Mouse (Mus musculus) midbrain, postnatal 0 days (tissue): Measurements from ENCODE around the gene Eif2b4. TPM values are rescaled to one million over a fixed set of nuclear protein-coding genes. Genes with fewer than 3 reads are reported as not detected.

Experiments used
- ATAC-seq: fragments of 200-750 bp; cut with Nextera tagmentation; 2 replicates; pipeline ENCODE4 v1.8.0; 2017; ENCODE audit warnings: moderate number of reproducible peaks, mild to moderate bottlenecking, moderate TSS enrichment, moderate library complexity; ENCODE audit not compliant: low FRiP score
- DNase-seq: peaks from one replicate; pipeline ENCODE4 v3.0.0-alpha.2; 2015; ENCODE audit warnings: low spot score
- H3K27ac ChIP-seq: fragments of 300-500 bp; sonication (generic); 2 replicates; pipeline ENCODE4 v1.5.1; 2014; ENCODE audit warnings: low read depth, mild to moderate bottlenecking, low read length, mixed read lengths
- H3K27me3 ChIP-seq: fragments of 300-500 bp; sonication (generic); 2 replicates; pipeline ENCODE4 v1.6.1; 2014; ENCODE audit warnings: low read length, control low read depth, mixed read lengths; ENCODE audit not compliant: insufficient read depth
- H3K36me3 ChIP-seq: fragments of 300-500 bp; sonication (generic); 2 replicates; pipeline ENCODE4 v1.6.1; 2014; ENCODE audit warnings: low read length, control low read depth, mixed read lengths; ENCODE audit not compliant: insufficient read depth
- H3K4me1 ChIP-seq: fragments of 300-500 bp; sonication (generic); 2 replicates; pipeline ENCODE4 v1.6.1; 2014; ENCODE audit warnings: mild to moderate bottlenecking, control low read depth, antibody characterized with exemption, low read length, mixed read lengths; ENCODE audit not compliant: insufficient read depth
- H3K4me2 ChIP-seq: fragments of 300-500 bp; sonication (generic); 2 replicates; pipeline ENCODE4 v1.6.1; 2014; ENCODE audit warnings: low read depth, mild to moderate bottlenecking, low read length, mixed read lengths; ENCODE audit not compliant: poor library complexity, severe bottlenecking
- H3K4me3 ChIP-seq: fragments of 300-500 bp; sonication (generic); 2 replicates; pipeline ENCODE4 v1.5.1; 2014; ENCODE audit warnings: low read depth, mild to moderate bottlenecking, low read length, moderate library complexity
- H3K9ac ChIP-seq: fragments of 300-500 bp; sonication (generic); replicated peaks from 2 replicates; pipeline ENCODE4 v1.6.1; 2014; ENCODE audit warnings: mild to moderate bottlenecking, low read length, moderate library complexity, mixed read lengths; ENCODE audit not compliant: poor library complexity, severe bottlenecking
- H3K9me3 ChIP-seq: fragments of 300-500 bp; sonication (generic); 2 replicates; pipeline ENCODE4 v1.6.1; 2016; ENCODE audit warnings: low read length, control low read depth
- CTCF ChIP-seq: IDR thresholded peaks from 2 replicates; pipeline ENCODE4 v1.5.1; 2016; ENCODE audit warnings: antibody characterized with exemption, mild to moderate bottlenecking
- WGBS: fragments of 180-500 bp; shearing (Covaris S2); extraction: QIAGEN DNeasy Blood & Tissue Kit; methylation state at CpG from one replicate; pipeline ENCODE4 v1.1.7; 2014; 5-methylcytosine and 5-hydroxymethylcytosine counted together
- polyA plus RNA-seq: library from polyadenylated mRNA; unstranded; fragments of >200 nt; fragmentation: Nextera tagmentation; extraction: Ambion mirVana; gene quantifications from 2 replicates; pipeline ENCODE4 v1.2.1, GENCODE M21; 2015
- total RNA-seq: library from RNA; depleted of rRNA; stranded (reverse); fragments of >200 nt; gene quantifications from 2 replicates; pipeline ENCODE4 v1.2.3, GENCODE M21; 2014

Eif2b4 gene
- total and polyA plus RNA-seq, 2 experiments from 2014 or later: 34.0 to 84.3 TPM

- no peak for ATAC-seq
Observed at GRCm38 (mm10) chr5:31222696-31223095, 29.5 kb upstream of the Eif2b4 start.

GRCm38 (mm10) chr5:31221304-31221945 is 28.2 kb upstream of the Eif2b4 start:
- 9% methylated on average over 11 of the region's 11 CpGs for WGBS
- peak overlapping the region; percentile 90 for H3K9ac ChIP-seq
- DNase-seq: peak; percentile 88
- peak; percentile 81 for TF ChIP-seq CTCF
- H3K27ac ChIP-seq: peak overlapping the region; percentile 96
- no peaks in the 10 kb centered on the region for H3K4me1 ChIP-seq
- ATAC-seq: peak; percentile 42
- H3K9me3 ChIP-seq: no peaks in the 10 kb centered on the region
- H3K4me3 ChIP-seq: peak overlapping the region; percentile 98
- H3K4me2 ChIP-seq: peak overlapping the region; percentile 78
- no peaks in the 10 kb centered on the region for H3K36me3 ChIP-seq
- no peaks in the 10 kb centered on the region for H3K27me3 ChIP-seq

More at GRCm38 (mm10) chr5:31222696-31223095, 29.5 kb upstream of the Eif2b4 start:
- no peaks in the 10 kb centered on the region for H3K27me3 ChIP-seq
- no peak overlapping the region for H3K27ac ChIP-seq
- H3K9me3 ChIP-seq: no peaks in the 10 kb centered on the region
- no peak for DNase-seq
- H3K9ac ChIP-seq: no peak overlapping the region
- no peak for TF ChIP-seq CTCF
- WGBS: 95% methylated on average over 9 of the region's 9 CpGs
- no peaks in the 10 kb centered on the region for H3K36me3 ChIP-seq
- no peak overlapping the region for H3K4me2 ChIP-seq
- H3K4me3 ChIP-seq: no peak overlapping the region
- H3K4me1 ChIP-seq: no peaks in the 10 kb centered on the region

- Histone ChIP-seq H3K9ac (peak within 1 kb of the TSS; percentile 90), H3K27ac (peak within 1 kb of the TSS; percentile 96), H3K4me3 (peak within 1 kb of the TSS; percentile 98), H3K27me3 (no peaks in the 10 kb centered on the region), H3K9me3 (no peaks in the 10 kb centered on the region), H3K4me2 (peak within 1 kb of the TSS; percentile 78), H3K4me1 (no peaks in the 10 kb centered on the region), H3K36me3 (no peaks in the 10 kb centered on the region)
- under 1% methylated on average over 69 of the region's 70 CpGs for WGBS
- ATAC-seq (peak; percentile 95), DNase-seq (peak; percentile 98)
- no peak; the same call in 1 of the 2 replicates for TF ChIP-seq CTCF
Observed at GRCm38 (mm10) chr5:31220448-31221303, 27.4 kb upstream of the Eif2b4 start, which contains the start of gene Ppm1g. Gene Ppm1g (minus strand): TSS chr5:31220687.

GRCm38 (mm10) chr5:31219911-31220447 is 26.7 kb upstream of the Eif2b4 start:
- Histone ChIP-seq H3K27me3 (no peaks in the 10 kb centered on the region), H3K27ac (peak overlapping the region; percentile 96), H3K36me3 (no peaks in the 10 kb centered on the region), H3K9me3 (no peaks in the 10 kb centered on the region), H3K4me2 (peak overlapping the region; percentile 78), H3K9ac (peak overlapping the region; percentile 90), H3K4me1 (no peaks in the 10 kb centered on the region), H3K4me3 (peak overlapping the region; percentile 98)
- TF ChIP-seq CTCF: no peak; the same call in 1 of the 2 replicates
- under 1% methylated on average over 30 of the region's 40 CpGs for WGBS
- ATAC-seq (peak; percentile 71), DNase-seq (peak; percentile 61)

- Histone ChIP-seq H3K4me2 (peak overlapping the region; percentile 78), H3K36me3 (no peaks in the 10 kb centered on the region), H3K4me3 (peak overlapping the region; percentile 98), H3K9ac (peak overlapping the region; percentile 90), H3K27ac (peak overlapping the region; percentile 96), H3K27me3 (no peaks in the 10 kb centered on the region), H3K9me3 (no peaks in the 10 kb centered on the region), H3K4me1 (no peaks in the 10 kb centered on the region)
- TF ChIP-seq CTCF: no peak
- DNase-seq (no peak), ATAC-seq (no peak)
- 2% methylated on average over 11 of the region's 11 CpGs for WGBS
Observed at GRCm38 (mm10) chr5:31219474-31219873, 26.2 kb upstream of the Eif2b4 start.
